Mouse (Mus musculus): Measurements from ENCODE around the gene Zfp597.
"Not testable (repeated sequence)": the region's sequence is repeated elsewhere in the genome, so short reads cannot be mapped to it uniquely, and the experiment has no call there.

Gene Zfp597

DNA sequence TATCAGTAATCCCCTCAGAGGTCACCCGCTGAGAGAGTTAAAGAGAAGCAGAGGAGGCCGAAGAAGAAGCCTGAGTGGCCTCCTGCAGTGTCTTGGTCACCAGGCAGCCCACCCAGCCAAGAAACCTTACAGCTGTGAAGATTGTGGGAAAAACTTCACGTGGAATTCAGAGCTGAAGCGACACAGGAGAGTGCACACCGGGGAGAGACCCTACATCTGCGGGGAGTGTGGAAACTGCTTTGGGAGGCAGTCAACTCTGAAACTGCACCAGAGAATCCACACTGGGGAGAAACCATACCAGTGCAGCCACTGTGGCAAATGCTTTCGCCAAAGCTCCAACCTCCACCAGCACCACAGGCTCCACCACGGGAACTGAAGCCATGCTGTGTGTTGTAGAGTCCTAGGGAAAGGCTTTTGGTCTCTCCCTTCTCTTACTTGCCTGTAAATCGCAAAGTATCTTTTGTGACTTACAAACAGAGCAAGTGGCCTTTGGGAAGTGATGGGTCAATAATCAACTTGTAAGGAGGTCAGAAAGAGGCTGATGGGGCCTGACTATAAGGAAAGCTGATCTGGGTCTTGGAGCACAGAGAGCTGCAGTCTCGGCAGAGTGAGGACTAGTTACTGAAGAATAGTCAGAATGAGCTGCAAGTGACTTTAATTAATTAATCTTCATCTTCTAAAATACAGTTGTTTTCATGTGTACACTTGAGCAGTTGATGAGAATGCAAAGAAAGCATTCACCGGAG lies 29.8 kb downstream of the Zfp597 start:
- no peak for DNase-seq

GRCm38 (mm10) chr16:3852586-3852985 lies 31.8 kb downstream of the Zfp597 start:
- DNase-seq, result no peak

GRCm38 (mm10) chr16:3851301-3851700 lies 33.1 kb downstream of the Zfp597 start:
- not testable (repeated sequence) for DNase-seq

DNA sequence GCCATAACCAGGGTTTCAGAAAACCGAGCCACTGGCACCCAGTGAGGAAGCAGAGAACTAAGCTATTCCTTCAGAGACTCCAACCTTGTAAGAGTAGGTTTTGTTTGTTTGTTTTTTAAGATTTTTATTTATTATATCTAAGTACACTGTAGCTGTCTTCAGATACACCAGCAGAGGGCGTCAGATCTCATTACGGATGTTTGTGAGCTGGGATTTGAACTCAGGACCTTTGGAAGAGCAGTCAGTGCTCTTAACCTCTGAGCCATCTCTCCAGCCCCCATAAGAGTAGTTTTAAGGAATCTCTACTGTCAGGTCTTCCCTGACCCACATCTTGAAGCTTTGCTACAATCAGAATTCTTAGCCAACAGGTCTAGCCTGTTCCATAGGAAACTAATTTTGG lies 35.9 kb downstream of the Zfp597 start:
- DNase-seq, result no peak

DNA sequence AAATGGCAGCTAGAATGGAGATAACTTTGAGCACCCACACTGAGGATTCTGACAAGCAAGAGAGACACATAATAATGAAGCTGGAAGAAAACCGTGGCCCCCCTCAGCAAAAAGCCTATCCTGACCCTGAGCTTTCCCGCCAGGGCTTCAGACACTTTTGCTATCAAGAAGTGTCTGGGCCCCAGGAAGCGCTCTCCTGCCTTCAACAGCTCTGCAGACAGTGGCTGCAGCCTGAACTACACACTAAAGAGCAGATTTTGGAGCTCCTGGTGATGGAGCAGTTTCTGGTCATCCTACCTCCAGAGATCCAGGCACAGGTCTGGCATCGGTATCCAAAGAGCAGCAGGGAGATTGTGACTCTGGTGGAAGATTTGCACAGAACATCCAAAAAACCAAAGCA lies 36.5 kb downstream of the Zfp597 start:
- DNase-seq, result no peak

DNA sequence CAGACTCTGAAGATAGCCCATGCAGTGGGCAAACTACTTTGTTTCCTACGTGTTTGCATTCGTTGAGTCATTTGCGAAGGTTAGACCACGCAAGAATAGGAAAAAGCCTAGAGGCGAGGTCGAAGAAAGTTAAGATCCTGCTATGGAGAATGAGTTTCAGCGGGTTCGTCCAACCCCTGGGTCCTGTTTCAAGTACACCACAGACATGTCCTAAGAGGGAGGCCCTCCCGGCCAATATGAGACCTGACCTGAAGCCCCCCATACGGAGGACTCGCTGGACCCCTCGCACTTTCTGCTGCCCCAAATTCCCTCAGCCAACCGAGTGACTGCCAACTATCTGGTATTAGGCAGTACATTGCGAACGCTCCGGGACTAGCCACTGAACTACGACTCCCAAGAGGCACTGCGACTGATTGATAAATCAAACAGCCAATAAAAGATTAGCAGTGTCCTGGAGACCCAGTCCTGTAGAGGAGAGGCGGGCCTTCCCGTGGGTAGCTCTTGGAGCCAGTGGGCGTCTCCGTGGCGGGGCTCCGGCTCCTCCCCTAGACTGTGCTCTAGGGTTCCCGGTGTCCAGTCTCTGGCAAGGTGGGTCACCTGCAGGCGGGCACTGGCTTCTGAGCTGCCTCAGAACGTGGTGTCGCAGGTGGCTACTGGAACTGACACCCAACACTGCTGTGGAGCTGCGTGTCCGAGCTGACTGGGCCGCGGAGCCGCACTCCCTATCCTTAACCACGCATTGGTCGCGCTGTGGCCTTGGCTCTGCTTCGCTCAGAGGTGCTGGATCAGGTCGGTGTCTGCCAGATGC lies 37.4 kb downstream of the Zfp597 start, which contains the start of gene Zfp174:
Gene Zfp174, plus strand, starts transcription at position 558 of the 808 bp plus-strand sequence.
- peak; percentile 97 for DNase-seq

GRCm38 (mm10) chr16:3843796-3844195 lies 40.6 kb downstream of the Zfp597 start:
- no peak for DNase-seq

DNA sequence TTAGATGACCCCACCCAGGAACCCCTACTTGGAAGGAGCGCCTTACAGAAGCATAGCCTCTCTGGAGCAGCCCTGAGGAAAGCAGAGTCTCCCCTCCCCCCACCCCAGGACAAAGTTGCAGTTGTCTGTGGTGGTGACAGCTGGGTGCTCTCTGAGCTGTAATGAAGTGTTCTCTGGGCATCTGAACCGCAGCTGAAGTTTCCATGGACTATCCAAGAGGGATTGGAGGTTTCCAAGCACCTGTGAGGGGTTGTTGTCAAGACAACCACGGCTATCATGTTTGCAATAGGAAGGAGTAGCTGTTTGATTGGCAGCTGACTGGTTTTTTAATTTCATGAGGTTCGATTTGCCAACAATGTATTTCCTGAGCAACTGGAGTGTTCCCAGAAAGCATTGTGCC lies 41.4 kb downstream of the Zfp597 start:
- DNase-seq, result no peak

DNA sequence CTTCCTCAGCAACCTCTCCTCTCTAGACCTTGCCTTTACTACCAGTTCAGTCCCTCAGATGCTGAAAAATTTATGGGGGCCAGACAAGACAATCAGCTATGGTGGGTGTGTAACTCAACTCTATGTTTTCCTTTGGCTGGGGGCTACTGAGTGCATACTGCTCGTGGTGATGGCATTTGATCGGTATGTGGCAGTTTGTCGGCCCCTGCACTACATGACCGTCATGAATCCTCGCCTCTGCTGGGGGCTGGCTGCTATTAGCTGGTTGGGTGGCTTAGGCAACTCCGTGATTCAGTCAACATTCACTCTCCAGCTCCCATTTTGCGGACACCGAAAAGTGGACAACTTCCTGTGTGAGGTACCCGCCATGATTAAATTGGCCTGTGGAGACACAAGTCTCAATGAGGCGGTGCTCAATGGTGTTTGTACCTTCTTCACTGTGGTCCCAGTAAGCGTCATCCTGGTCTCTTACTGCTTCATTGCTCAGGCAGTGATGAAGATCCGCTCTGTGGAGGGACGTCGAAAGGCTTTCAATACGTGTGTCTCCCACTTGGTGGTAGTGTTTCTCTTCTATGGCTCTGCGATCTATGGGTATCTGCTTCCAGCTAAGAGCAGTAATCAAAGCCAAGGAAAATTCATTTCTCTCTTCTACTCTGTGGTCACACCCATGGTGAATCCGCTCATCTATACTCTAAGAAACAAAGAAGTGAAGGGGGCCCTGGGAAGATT lies 45.0 kb downstream of the Zfp597 start:
- no peak for DNase-seq

DNA sequence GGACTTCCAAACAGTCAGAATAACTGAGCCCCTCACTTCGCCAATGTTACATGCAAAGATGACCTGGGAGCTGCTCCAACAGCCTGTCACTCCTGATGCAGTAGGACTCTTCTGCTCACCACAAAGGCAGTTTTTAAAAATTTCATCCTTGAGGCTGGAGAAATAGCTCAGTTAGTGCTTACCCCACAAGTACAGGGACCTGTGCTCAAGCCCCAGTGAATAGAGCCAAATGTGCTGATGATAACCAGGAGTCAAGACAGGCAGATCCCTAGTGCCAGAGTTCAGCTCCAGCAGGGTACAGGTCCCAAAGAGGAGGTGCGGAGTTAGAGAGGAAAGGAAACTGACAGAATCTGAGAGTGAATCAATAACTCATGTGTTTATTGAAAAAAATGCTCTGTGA lies 48.9 kb downstream of the Zfp597 start:
- DNase-seq, result no peak

GRCm38 (mm10) chr16:3830588-3831109 lies 53.7 kb downstream of the Zfp597 start, which contains the start of gene Olfr15:
TSS of gene Olfr15 (plus strand) at chr16:3830878.
- no peak for DNase-seq

DNA sequence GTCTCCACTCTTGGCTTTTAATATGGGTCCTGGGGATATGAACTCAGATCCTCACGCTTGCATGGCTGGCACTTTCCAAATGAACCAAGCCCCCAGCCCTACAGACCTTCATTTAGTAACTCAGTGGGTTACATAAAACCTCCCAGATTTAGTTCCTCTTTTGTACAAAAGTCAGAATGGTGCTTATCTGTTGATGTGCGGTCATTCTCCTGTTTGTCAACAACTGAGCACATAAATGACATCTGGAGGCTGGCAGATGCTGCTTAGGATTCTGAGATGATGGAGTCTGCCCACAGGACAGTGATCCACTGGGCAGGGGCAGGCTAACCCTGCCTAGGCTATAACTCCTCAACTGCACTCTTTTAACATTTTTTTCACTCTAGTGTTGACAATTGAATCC lies 54.6 kb downstream of the Zfp597 start:
- DNase-seq, result no peak

DNA sequence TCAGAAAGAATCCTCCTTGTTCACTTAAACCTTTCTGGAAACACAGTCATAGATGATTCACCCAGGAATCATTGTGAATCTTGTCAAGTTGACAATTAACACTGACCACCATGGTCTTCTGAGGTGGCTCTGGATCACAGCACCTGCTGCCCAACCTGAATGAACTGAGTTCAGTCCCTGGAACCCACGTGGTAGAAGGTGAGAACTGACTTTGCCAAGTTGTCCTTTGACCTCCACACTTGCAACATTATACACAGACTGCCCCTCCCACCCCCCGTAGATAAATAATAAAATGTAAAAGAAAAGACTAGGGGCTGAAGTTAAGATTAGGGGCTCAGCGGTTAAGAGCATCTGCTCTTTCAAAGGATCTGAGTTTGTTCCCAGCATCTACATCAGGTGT lies 56.3 kb downstream of the Zfp597 start:
- no peak for DNase-seq

GRCm38 (mm10) chr16:3820202-3820601 lies 64.2 kb downstream of the Zfp597 start:
- no peak for DNase-seq

DNA sequence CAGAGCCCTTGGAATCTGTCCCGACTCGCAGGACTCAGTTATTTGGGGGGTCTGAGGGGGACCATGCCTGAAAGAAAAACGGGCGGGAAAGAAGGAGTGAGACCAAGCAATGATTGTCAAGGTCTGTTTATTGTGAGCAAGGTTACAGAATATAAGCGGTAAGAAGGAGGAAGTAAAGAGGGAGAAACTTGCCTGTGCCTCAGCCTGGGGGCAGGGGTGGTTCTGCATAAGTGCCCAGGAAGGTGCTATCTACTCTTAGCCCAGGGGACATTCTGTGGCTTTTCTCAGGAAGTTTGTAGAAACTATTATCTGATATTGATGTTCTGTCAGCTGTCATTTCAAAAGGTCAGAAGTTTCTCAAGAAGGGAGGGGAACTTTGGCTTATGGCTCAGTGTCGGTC lies 69.7 kb downstream of the Zfp597 start:
- not testable (repeated sequence) for DNase-seq
